Mouse (Mus musculus) megakaryocyte, embryonic 14.5 days (primary cell): ENCODE results near the gene Top1.

Experiments used
- FLI1 ChIP-seq: IDR thresholded peaks from 2 replicates; pipeline ENCODE4 v1.6.1; 2012; ENCODE audit warnings: low read length, inconsistent platforms, mixed read lengths
- GATA1 ChIP-seq: IDR thresholded peaks from 3 replicates; pipeline ENCODE4 v1.6.1; 2012; ENCODE audit warnings: mixed read lengths, low read length, inconsistent platforms, borderline replicate concordance

DNA sequence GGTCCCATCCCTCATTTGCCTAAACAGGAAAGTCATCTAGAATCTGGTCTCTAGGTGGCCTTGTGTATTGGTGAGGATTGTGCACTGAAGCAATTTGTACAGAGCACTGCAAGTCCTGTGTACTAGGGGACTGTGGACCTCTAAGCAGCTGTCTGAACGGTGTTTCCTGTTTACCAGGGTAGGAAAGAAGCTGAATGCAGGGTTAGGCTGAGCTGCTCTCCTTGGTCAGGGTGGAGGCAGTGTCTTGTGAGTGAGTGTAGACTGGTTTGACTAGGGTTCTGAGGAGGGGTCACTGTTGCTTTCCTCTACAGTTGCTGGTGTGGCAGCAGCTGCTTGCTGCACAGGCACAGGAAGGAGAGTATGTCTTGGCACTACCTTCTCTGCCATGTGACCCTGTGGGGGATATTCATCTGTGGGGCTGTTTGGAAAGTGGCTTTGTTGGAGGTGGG is 96.5 kb downstream of the Top1 start:
- TF ChIP-seq GATA1 = no peak
- TF ChIP-seq FLI1 = no peak
